Mouse (Mus musculus): ENCODE results near the gene Nav2. TPM values are rescaled to one million over a fixed set of nuclear protein-coding genes. Genes with fewer than 3 reads are reported as not detected.

Gene Nav2
- total and polyA plus RNA-seq, 3 experiments, result 2.0 to 2.7 TPM; not detected in 1

DNA sequence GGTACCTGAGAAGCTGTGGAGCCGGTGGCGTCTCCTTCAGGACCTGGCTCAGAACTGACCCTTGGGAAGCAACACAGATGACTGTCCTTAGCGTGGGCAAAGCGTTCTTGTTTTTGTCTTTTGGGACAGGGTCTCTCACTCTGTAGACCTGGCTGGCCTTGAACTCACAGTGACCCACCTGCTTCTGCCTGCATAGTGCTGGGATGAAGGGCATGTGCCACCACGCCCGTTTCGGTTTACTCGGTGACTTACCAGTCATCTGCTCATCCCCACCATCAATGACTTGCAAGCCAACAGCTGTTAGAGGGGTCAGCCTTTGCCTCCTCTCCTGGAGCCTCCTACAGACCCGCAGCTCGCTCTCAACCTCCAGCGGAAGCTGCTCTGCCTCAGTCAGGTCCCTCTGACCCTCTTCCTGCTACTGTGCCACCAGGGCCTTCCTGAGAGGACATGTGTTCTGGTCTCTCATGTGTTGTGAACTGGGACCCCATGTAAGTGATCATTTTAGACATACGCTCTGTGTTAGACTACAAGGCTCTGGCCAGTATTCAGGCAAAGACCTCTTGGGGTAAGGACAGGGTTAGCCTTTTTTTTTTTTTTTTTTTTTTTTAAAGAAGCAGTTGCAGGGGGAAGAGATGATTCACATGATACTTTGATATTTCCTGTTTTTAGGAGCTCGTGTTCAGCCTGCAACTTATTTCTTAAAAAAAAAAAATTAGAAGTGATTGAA lies 342.2 kb downstream of the Nav2 start:
- Histone ChIP-seq H3K79me2 (ENCODE audit: control insufficient read depth, insufficient read depth, low read length, poor library complexity) (peaks cover 4% of the 10 kb centered on the region), H3K27ac (ENCODE audit: control insufficient read depth, low read depth, low read length) (peak overlapping the region; percentile 96), H3K9me3 (replicated peaks; ENCODE audit: insufficient read depth, low read length) (no peaks in the 10 kb centered on the region), H3K4me1 (ENCODE audit: control insufficient read depth in 1 of 2, insufficient read depth in 2 of 2, low read length in 2 of 2) (peaks cover 18 to 60% of the 10 kb centered on the region in 2 experiments), H3K4me3 (ENCODE audit: control insufficient read depth in 1 of 2, insufficient read depth in 1 of 2, low read depth in 2 of 2, low read length in 2 of 2) (peak overlapping the region in 1 of 2 experiments; percentile 13; a peak in 1 of 4 replicates), H3K36me3 (ENCODE audit: control insufficient read depth in 1 of 2, insufficient read depth in 2 of 2, low read length in 2 of 2) (peaks cover 0 to 49% of the 10 kb centered on the region in 2 experiments; a peak in 2 of 4 replicates), H3K9ac (ENCODE audit: control insufficient read depth, low read depth, low read length, poor library complexity, severe bottlenecking) (peak overlapping the region; percentile 52), H3K27me3 (ENCODE audit: control insufficient read depth in 1 of 2, insufficient read depth in 2 of 2, low read length in 2 of 2) (no peaks in the 10 kb centered on the region)
- TF ChIP-seq TBP (IDR thresholded peaks at IDR 0.05; ENCODE audit: low read depth, low read length), result no peak
- peak; percentile 98 for TF ChIP-seq ZNF384 (IDR thresholded peaks at IDR 0.05; ENCODE audit: low read depth, low read length)
- no peak for TF ChIP-seq MYB (IDR thresholded peaks at IDR 0.05; ENCODE audit: low read depth, low read length)
- peak; percentile 57 for DNase-seq (ENCODE audit: low read depth, low spot score)

DNA sequence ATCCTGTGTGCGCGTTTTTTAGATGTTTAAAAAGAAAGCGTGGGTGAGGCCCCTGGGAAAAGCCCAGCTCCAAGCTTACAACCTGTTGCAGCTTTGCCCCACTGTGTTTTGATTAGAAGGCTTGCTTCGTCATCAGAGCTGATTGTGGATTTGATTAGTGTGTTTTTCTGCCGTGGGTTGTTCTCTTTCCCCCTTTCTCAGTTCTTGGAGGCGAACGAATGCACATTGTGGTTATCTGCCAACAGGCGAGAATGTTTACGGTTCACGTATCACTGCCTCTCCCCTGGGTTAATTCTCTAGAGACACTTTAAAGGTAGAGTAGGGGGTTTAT lies 342.8 kb downstream of the Nav2 start:
- Histone ChIP-seq H3K27me3 (ENCODE audit: control insufficient read depth in 1 of 2, insufficient read depth in 2 of 2, low read length in 2 of 2) (no peaks in the 10 kb centered on the region), H3K9me3 (replicated peaks; ENCODE audit: insufficient read depth, low read length) (no peaks in the 10 kb centered on the region), H3K36me3 (ENCODE audit: control insufficient read depth in 1 of 2, insufficient read depth in 2 of 2, low read length in 2 of 2) (peaks cover 0 to 49% of the 10 kb centered on the region in 2 experiments; a peak in 2 of 4 replicates), H3K4me1 (ENCODE audit: control insufficient read depth in 1 of 2, insufficient read depth in 2 of 2, low read length in 2 of 2) (peaks cover 18 to 60% of the 10 kb centered on the region in 2 experiments), H3K79me2 (ENCODE audit: control insufficient read depth, insufficient read depth, low read length, poor library complexity) (peaks cover 4% of the 10 kb centered on the region), H3K4me3 (ENCODE audit: control insufficient read depth in 1 of 2, insufficient read depth in 1 of 2, low read depth in 2 of 2, low read length in 2 of 2) (peak overlapping the region; percentile 8 to 13; a peak in 3 of 4 replicates), H3K27ac (ENCODE audit: control insufficient read depth, low read depth, low read length) (peak overlapping the region; percentile 96), H3K9ac (ENCODE audit: control insufficient read depth, low read depth, low read length, poor library complexity, severe bottlenecking) (peak overlapping the region; percentile 40)
- peak; percentile 69 for DNase-seq (ENCODE audit: low read depth, low spot score)
- TF ChIP-seq RCOR1 (IDR thresholded peaks at IDR 0.05; ENCODE audit: low read depth, low read length) (peak; percentile 69; the same call in 1 of the 2 replicates), ZMIZ1 (IDR thresholded peaks at IDR 0.05; ENCODE audit: low read depth, low read length) (no peak), MXI1 (IDR thresholded peaks at IDR 0.05; ENCODE audit: low read depth, low read length) (peak; percentile 51; the same call in 1 of the 2 replicates), POLR2AphosphoS5 (IDR thresholded peaks at IDR 0.05; ENCODE audit: borderline replicate concordance, low read depth, low read length) (no peak), CTCF (IDR thresholded peaks at IDR 0.05 in 2 of 3, conservative IDR thresholded peaks at IDR 0.05 in 1 of 3; ENCODE audit: control insufficient read depth in 1 of 3, insufficient read depth in 1 of 3, low read depth in 2 of 3, low read length in 3 of 3, poor library complexity in 1 of 3, severe bottlenecking in 1 of 3) (no peak), TAL1 (IDR thresholded peaks at IDR 0.05; ENCODE audit: low read length) (no peak), POLR2A (IDR thresholded peaks at IDR 0.05; ENCODE audit: control insufficient read depth in 1 of 2, insufficient read depth in 1 of 2, low read depth in 1 of 2, low read length in 2 of 2, poor library complexity in 1 of 2) (peak in 1 of 2 experiments; percentile 28; a peak in 1 of 4 replicates), GABPA (IDR thresholded peaks at IDR 0.05; ENCODE audit: low read depth, low read length) (no peak), ZC3H11A (IDR thresholded peaks at IDR 0.05; ENCODE audit: low read depth, low read length) (no peak), MAFK (IDR thresholded peaks at IDR 0.05; ENCODE audit: borderline replicate concordance, low read depth, low read length) (no peak), HCFC1 (IDR thresholded peaks at IDR 0.05; ENCODE audit: low read depth, low read length) (no peak), MYC (IDR thresholded peaks at IDR 0.05; ENCODE audit: low read depth, low read length) (0 out of 2 replicates have a peak, but pooled peaks have one; percentile 62), EP300 (IDR thresholded peaks at IDR 0.05; ENCODE audit: low read depth in 1 of 2, low read length in 2 of 2) (peak; percentile 22 to 44; a peak in 2 of 4 replicates), USF2 (IDR thresholded peaks at IDR 0.05; ENCODE audit: borderline replicate concordance in 1 of 2, insufficient read depth in 1 of 2, low read depth in 1 of 2, low read length in 2 of 2) (no peak), SMC3 (IDR thresholded peaks at IDR 0.05; ENCODE audit: low read depth, low read length) (no peak), UBTF (IDR thresholded peaks at IDR 0.05; ENCODE audit: borderline replicate concordance, insufficient read depth, low read depth, low read length) (no peak), ELF1 (IDR thresholded peaks at IDR 0.05; ENCODE audit: low read depth, low read length) (no peak), TBP (IDR thresholded peaks at IDR 0.05; ENCODE audit: low read depth, low read length) (peak; percentile 31; the same call in 1 of the 2 replicates), BHLHE40 (IDR thresholded peaks at IDR 0.05; ENCODE audit: borderline replicate concordance, low read depth, low read length) (no peak), TCF12 (IDR thresholded peaks at IDR 0.05; ENCODE audit: low read depth, low read length) (no peak), USF1 (IDR thresholded peaks at IDR 0.05; ENCODE audit: low read depth, low read length) (no peak), MAZ (IDR thresholded peaks at IDR 0.05; ENCODE audit: low read depth, low read length) (no peak), ETS1 (IDR thresholded peaks at IDR 0.05; ENCODE audit: low read depth, low read length) (peak; percentile 46; the same call in 1 of the 2 replicates), JUND (IDR thresholded peaks at IDR 0.05; ENCODE audit: low read depth, low read length) (no peak), CHD2 (IDR thresholded peaks at IDR 0.05; ENCODE audit: low read length) (no peak), GATA1 (IDR thresholded peaks at IDR 0.05; ENCODE audit: low read depth, low read length) (peak; percentile 76), NELFE (IDR thresholded peaks at IDR 0.05; ENCODE audit: low read depth, low read length) (no peak), MEF2A (IDR thresholded peaks at IDR 0.05; ENCODE audit: extremely low read depth, insufficient replicate concordance, low read depth, low read length, poor library complexity, severe bottlenecking) (no peak)

Measured in MEL (cell line).